Mouse (Mus musculus) G1E (cell line): ENCODE data around the gene H2-DMa.

Source experiments
- CTCF ChIP-seq: IDR thresholded peaks from 2 replicates; pipeline ENCODE4 v1.5.1; 2012; ENCODE audit warnings: low read depth, low read length, inconsistent platforms, mixed read lengths
- GATA1 ChIP-seq: IDR thresholded peaks from 2 replicates; pipeline ENCODE4 v1.6.1; 2012; ENCODE audit warnings: borderline replicate concordance, low read length, inconsistent platforms, mixed read lengths
- GATA2 ChIP-seq: IDR thresholded peaks from 2 replicates; pipeline ENCODE4 v1.6.1; 2012; ENCODE audit warnings: low read depth, low read length, inconsistent platforms, borderline replicate concordance
- TAL1 ChIP-seq: conservative IDR thresholded peaks from 2 replicates; pipeline ENCODE4 v1.6.1; 2012; ENCODE audit warnings: low read depth, low read length, inconsistent platforms, mixed read lengths

DNA sequence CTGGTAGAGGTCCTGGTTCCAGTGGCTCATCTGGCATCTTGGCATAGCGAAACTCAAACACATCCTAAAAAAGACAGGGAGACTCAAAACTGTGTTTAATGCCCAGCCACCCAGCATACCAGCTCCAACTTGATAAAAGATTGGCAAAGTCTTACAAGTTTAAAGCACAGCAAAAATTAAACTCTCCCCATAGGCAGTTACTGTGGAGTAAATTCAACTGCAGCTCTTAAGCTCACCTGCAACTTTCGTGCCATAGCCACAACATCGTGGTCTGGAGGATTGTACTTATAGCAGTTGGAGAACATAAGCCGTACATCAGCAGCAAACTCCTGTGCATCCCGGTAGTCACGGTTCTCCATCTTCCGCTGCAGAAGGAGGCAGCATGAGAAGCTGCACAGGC is 5.2 kb upstream of the H2-DMa start:
- no peak for TF ChIP-seq CTCF
- TF ChIP-seq GATA2 = no peak
- no peak for TF ChIP-seq GATA1
- TF ChIP-seq TAL1 = no peak
